Comparison of ENCODE assay signal across 11 mouse cellular contexts in genomic region chr4:21990580-21991235, GRCm38 (mm10). TPM values are rescaled to one million over a fixed set of nuclear protein-coding genes. Genes with fewer than 3 reads are reported as not detected.
DNase-seq lines count a peak whose midpoint lies in the region; ATAC-seq and TF ChIP-seq lines count a peak whose summit lies in the region.
"Had no signal": no experiment of that assay in that cellular context is flagged by ENCODE, and none has a peak within 500 bp of the region (broad histone marks: within the 10 kb centered on the region; RNA-seq: fewer than 3 reads in every experiment).

No protein-coding gene starts in this region.

- no peaks in the 10 kb centered on the region for H3K9me3 ChIP-seq in forebrain, embryonic 13.5 days (replicated peaks)
- H3K9me3 ChIP-seq in forebrain, embryonic 11.5 days (ENCODE audit: control insufficient read depth, low read length), result no peaks in the 10 kb centered on the region
- no peaks in the 10 kb centered on the region for H3K9me3 ChIP-seq in hindbrain, embryonic 13.5 days
- no peaks in the 10 kb centered on the region for H3K9me3 ChIP-seq in stomach, postnatal 0 days (ENCODE audit: control insufficient read depth, low read length)
- H3K9me3 ChIP-seq: embryonic facial prominence, embryonic 12.5 days had no signal

- H3K27me3 ChIP-seq in forebrain, embryonic 13.5 days, result no peaks in the 10 kb centered on the region
- no peaks in the 10 kb centered on the region for H3K27me3 ChIP-seq in forebrain, embryonic 11.5 days (ENCODE audit: control insufficient read depth, insufficient read depth, low read length)
- no peaks in the 10 kb centered on the region for H3K27me3 ChIP-seq in hindbrain, embryonic 13.5 days
- no peaks in the 10 kb centered on the region for H3K27me3 ChIP-seq in stomach, postnatal 0 days (ENCODE audit: control insufficient read depth, insufficient read depth, low read length)
- H3K27me3 ChIP-seq: embryonic facial prominence, embryonic 12.5 days had no signal

- peak; percentile 73 for TF ChIP-seq CTCF in stomach, postnatal 0 days (IDR thresholded peaks at IDR 0.05; ENCODE audit: low read depth)

- no peak overlapping the region for H3K27ac ChIP-seq in forebrain, embryonic 13.5 days
- no peak overlapping the region for H3K27ac ChIP-seq in forebrain, embryonic 11.5 days (ENCODE audit: low read depth, low read length)
- no peak overlapping the region for H3K27ac ChIP-seq in hindbrain, embryonic 13.5 days
- H3K27ac ChIP-seq in stomach, postnatal 0 days (replicated peaks), result no peak overlapping the region
- H3K27ac ChIP-seq: embryonic facial prominence, embryonic 12.5 days had no signal

- TF ChIP-seq EP300 in stomach, postnatal 0 days (optimal IDR thresholded peaks at IDR 0.05), result no peak

- H3K4me1 ChIP-seq in forebrain, embryonic 13.5 days, result no peaks in the 10 kb centered on the region
- H3K4me1 ChIP-seq in forebrain, embryonic 11.5 days (replicated peaks; ENCODE audit: control insufficient read depth, insufficient read depth, low read length), result no peaks in the 10 kb centered on the region
- H3K4me1 ChIP-seq in hindbrain, embryonic 13.5 days (replicated peaks), result no peaks in the 10 kb centered on the region
- H3K4me1 ChIP-seq in stomach, postnatal 0 days (replicated peaks; ENCODE audit: control insufficient read depth, insufficient read depth), result no peaks in the 10 kb centered on the region
- H3K4me1 ChIP-seq: embryonic facial prominence, embryonic 12.5 days had no signal

- WGBS in forebrain, embryonic 13.5 days, result 51% methylated on average over 3 of the region's 3 CpGs
- 51% methylated on average over 3 of the region's 3 CpGs for WGBS in forebrain, embryonic 11.5 days
- 57% methylated on average over 3 of the region's 3 CpGs for WGBS in hindbrain, embryonic 13.5 days
- whole genome bisulfite sequencing in stomach, postnatal 0 days, result 24% methylated on average over 3 of the region's 3 CpGs

- ATAC-seq in forebrain, embryonic 13.5 days, result peak; percentile 66
- ATAC-seq in forebrain, embryonic 11.5 days (replicated peaks; ENCODE audit: low FRiP score), result no peak
- 0 out of 2 replicates have a peak, but pooled peaks have one; percentile 41 for ATAC-seq in hindbrain, embryonic 13.5 days (ENCODE audit: low FRiP score)
- no peak for ATAC-seq in stomach, postnatal 0 days (ENCODE audit: low FRiP score, low TSS enrichment)

- DNase-seq in forebrain, embryonic 11.5 days (ENCODE audit: low spot score), result no peak
- DNase-seq in thymus, postnatal 0 days (ENCODE audit: low spot score), result peak; percentile 28
- no peak for DNase-seq in thymus, postnatal 25 days
- no peak for DNase-seq in stomach, postnatal 0 days (ENCODE audit: low spot score)
- no peak for DNase-seq in left cerebral cortex, postnatal 10 days (ENCODE audit: extremely low spot score in 1 of 2, low spot score in 2 of 2)
- no peak for DNase-seq in kidney, postnatal 4 days
- DNase-seq: kidney, adult 11 months; lung, postnatal 14 days had no signal

- H3K4me3 ChIP-seq in forebrain, embryonic 13.5 days, result no peak overlapping the region
- no peak overlapping the region for H3K4me3 ChIP-seq in forebrain, embryonic 11.5 days (ENCODE audit: low read depth, low read length)
- H3K4me3 ChIP-seq in hindbrain, embryonic 13.5 days, result no peak overlapping the region
- no peak overlapping the region for H3K4me3 ChIP-seq in stomach, postnatal 0 days (ENCODE audit: low read depth, low read length)
- H3K4me3 ChIP-seq: embryonic facial prominence, embryonic 12.5 days had no signal

- no peak overlapping the region for H3K9ac ChIP-seq in forebrain, embryonic 13.5 days
- no peak overlapping the region for H3K9ac ChIP-seq in forebrain, embryonic 11.5 days (ENCODE audit: low read length)
- no peak overlapping the region for H3K9ac ChIP-seq in hindbrain, embryonic 13.5 days
- H3K9ac ChIP-seq in stomach, postnatal 0 days (ENCODE audit: low read length), result no peak overlapping the region
- H3K9ac ChIP-seq: embryonic facial prominence, embryonic 12.5 days had no signal

- intact Hi-C loops in left cerebral cortex, postnatal 10 days (cut with DNase I), result loop anchor here (10.0 kb wide), 1 partner anchor 116 kb away; the partner anchor contains the start of gene Coq3

- peaks cover 30% of the 10 kb centered on the region for H3K36me3 ChIP-seq in forebrain, embryonic 13.5 days (ENCODE audit: poor library complexity, severe bottlenecking)
- H3K36me3 ChIP-seq in forebrain, embryonic 11.5 days (ENCODE audit: control insufficient read depth, insufficient read depth, low read length), result no peaks in the 10 kb centered on the region
- H3K36me3 ChIP-seq in hindbrain, embryonic 13.5 days, result peaks cover 48% of the 10 kb centered on the region
- H3K36me3 ChIP-seq in stomach, postnatal 0 days (ENCODE audit: control insufficient read depth, insufficient read depth, low read length), result peaks cover 3% of the 10 kb centered on the region; the same call in 1 of the 2 replicates

- H3K4me2 ChIP-seq in forebrain, embryonic 13.5 days, result no peak overlapping the region
- H3K4me2 ChIP-seq in forebrain, embryonic 11.5 days (ENCODE audit: low read depth, low read length, severe bottlenecking), result no peak overlapping the region
- H3K4me2 ChIP-seq in hindbrain, embryonic 13.5 days, result no peak overlapping the region
- H3K4me2 ChIP-seq in stomach, postnatal 0 days (replicated peaks; ENCODE audit: low read depth), result no peak overlapping the region
- H3K4me2 ChIP-seq: embryonic facial prominence, embryonic 12.5 days had no signal

RNA-seq across cellular contexts. Expression of gene Faxc, which starts 59.6 kb away (rescaled TPM):
- polyA plus RNA-seq in forebrain, embryonic 13.5 days (2015; fragmentation: Nextera tagmentation; extraction: Ambion mirVana), result 14.5 and 15.2 TPM in 2 replicates
- polyA plus RNA-seq in forebrain, embryonic 11.5 days (2014; fragmentation: Nextera tagmentation; extraction: Ambion mirVana), result 20.6 and 21.6 TPM in 2 replicates
- 0.22 and 0.30 TPM in 2 replicates for polyA plus RNA-seq in thymus, postnatal 0 days (2015; fragmentation: Nextera tagmentation; extraction: Ambion mirVana)
- 19.4 and 20.0 TPM in 2 replicates for polyA plus RNA-seq in hindbrain, embryonic 13.5 days (2015; fragmentation: Nextera tagmentation; extraction: Ambion mirVana)
- 1.5 and 1.7 TPM in 2 replicates for polyA plus RNA-seq in stomach, postnatal 0 days (2015; fragmentation: Nextera tagmentation; extraction: Ambion mirVana)
- total RNA-seq in left cerebral cortex, postnatal 10 days (2021), result 100 to 1,000 TPM in 1 of 2 experiments, 10 to 100 TPM in 1; 98.9 to 104 TPM

Comparison
In these comparisons a context has a peak if more than half of its experiments do, and no peak if none do; other contexts are left out.
1. ATAC-seq: peak in forebrain, embryonic 13.5 days (single experiment) and hindbrain, embryonic 13.5 days (single experiment); none in forebrain, embryonic 11.5 days (single experiment) and stomach, postnatal 0 days (single experiment).